Mouse (Mus musculus) cortical plate, adult 2 months (tissue): ENCODE measurements around the gene Irak2. TPM values are rescaled to one million over a fixed set of nuclear protein-coding genes. Genes with fewer than 3 reads are reported as not detected.

Experiments
- H3K27ac ChIP-seq: fragments of 200-500 bp; 2 replicates; pipeline ENCODE4 v1.5.1; 2012; ENCODE audit warnings: low read length, control low read depth, inconsistent platforms; ENCODE audit not compliant: insufficient read depth
- H3K4me1 ChIP-seq: fragments of 200-500 bp; 2 replicates; pipeline ENCODE4 v1.6.1; 2011; ENCODE audit warnings: low read length; ENCODE audit not compliant: control insufficient read depth, insufficient read depth
- H3K4me3 ChIP-seq: fragments of 200-500 bp; 2 replicates; pipeline ENCODE4 v1.5.1; 2011; ENCODE audit warnings: mild to moderate bottlenecking, low read length, control low read depth; ENCODE audit not compliant: insufficient read depth
- CTCF ChIP-seq: fragments of 200-500 bp; IDR thresholded peaks from 2 replicates; pipeline ENCODE4 v1.5.1; 2011; ENCODE audit warnings: mild to moderate bottlenecking, control low read depth, low read length; ENCODE audit not compliant: insufficient read depth; ENCODE audit errors: extremely low read depth
- POLR2A ChIP-seq: fragments of 200-500 bp; IDR thresholded peaks from 2 replicates; pipeline ENCODE4 v1.6.1; 2011; ENCODE audit warnings: mild to moderate bottlenecking, low read length, control low read depth; ENCODE audit not compliant: insufficient read depth; ENCODE audit errors: extremely low read depth
- polyA plus RNA-seq: library from polyadenylated mRNA; depleted of rRNA; stranded (reverse); fragments of >200 nt; gene quantifications from 2 replicates; pipeline ENCODE4 v1.2.3, GENCODE M21; 2012

Irak2 gene
- polyA plus RNA-seq, 1 experiment = 24.7 TPM

- TF ChIP-seq CTCF (no peak), POLR2A (no peak)
- H3K4me1 ChIP-seq = peaks cover 3% of the 10 kb centered on the region; the same call in 1 of the 2 replicates
- H3K27ac ChIP-seq = no peak overlapping the region
- H3K4me3 ChIP-seq = no peak overlapping the region
Observed at GRCm38 (mm10) chr6:113653551-113653950, 15.3 kb downstream of the Irak2 start.

- TF ChIP-seq CTCF (no peak), POLR2A (no peak)
- Histone ChIP-seq H3K4me1 (peaks cover 3% of the 10 kb centered on the region; the same call in 1 of the 2 replicates), H3K4me3 (no peak overlapping the region), H3K27ac (no peak overlapping the region)
Observed at GRCm38 (mm10) chr6:113654102-113654501, 15.8 kb downstream of the Irak2 start.

DNA sequence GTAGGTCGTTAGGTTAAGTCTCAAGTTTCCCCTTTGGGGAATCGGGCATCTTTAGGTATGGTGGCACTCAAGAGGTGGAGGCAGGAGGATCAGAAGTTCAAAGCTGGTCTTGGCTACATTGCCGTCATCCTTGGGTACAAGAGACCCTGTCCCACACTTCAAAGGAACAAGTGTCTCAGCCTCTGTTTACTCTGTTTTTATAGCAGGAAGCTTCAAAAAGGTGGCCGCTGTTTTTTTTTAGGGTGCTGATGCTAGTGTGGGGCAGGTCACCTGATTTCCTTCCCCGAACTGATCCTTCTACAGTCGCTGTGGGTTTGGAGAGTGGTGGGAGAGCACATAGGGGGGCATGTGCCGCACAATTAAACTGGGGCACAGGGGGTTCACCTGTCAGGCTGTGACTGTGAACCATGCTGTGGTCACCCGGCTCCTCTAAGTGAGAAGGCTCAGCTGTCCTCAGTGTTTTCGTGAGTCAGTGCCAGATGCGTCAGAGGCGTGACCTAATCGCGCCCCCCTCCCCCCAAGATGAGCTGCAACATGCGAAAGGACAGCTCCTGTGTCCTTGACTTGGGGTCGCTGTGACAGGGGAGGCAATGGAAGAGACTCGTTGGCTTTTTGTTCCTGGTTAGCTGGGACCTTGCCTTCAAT is 16.6 kb downstream of the Irak2 start:
- H3K4me3 ChIP-seq = no peak overlapping the region
- TF ChIP-seq CTCF = no peak
- TF ChIP-seq POLR2A = no peak
- no peak overlapping the region for H3K27ac ChIP-seq
- peaks cover 5% of the 10 kb centered on the region for H3K4me1 ChIP-seq

DNA sequence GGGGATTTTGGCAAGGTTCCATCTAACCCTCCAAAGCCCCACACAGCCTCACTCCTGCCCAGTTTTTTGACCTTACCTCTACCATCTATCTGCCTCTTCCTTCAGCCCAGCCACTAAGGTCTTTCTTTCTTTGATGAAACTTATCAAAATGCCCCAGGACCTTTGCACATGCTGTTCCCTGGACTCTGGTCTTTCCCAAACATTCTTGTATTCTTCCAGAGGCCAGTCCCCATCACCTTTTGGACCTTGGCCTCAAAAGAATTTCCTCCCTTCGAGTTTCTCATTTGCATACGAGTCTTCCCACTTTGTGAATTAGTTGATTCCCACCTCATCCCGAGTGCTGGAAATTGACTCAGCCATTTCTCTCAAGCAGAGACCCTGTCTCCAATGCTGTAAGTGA is 17.2 kb downstream of the Irak2 start:
- Histone ChIP-seq H3K27ac (no peak overlapping the region), H3K4me1 (peaks cover 6% of the 10 kb centered on the region), H3K4me3 (no peak overlapping the region)
- no peak for TF ChIP-seq POLR2A

DNA sequence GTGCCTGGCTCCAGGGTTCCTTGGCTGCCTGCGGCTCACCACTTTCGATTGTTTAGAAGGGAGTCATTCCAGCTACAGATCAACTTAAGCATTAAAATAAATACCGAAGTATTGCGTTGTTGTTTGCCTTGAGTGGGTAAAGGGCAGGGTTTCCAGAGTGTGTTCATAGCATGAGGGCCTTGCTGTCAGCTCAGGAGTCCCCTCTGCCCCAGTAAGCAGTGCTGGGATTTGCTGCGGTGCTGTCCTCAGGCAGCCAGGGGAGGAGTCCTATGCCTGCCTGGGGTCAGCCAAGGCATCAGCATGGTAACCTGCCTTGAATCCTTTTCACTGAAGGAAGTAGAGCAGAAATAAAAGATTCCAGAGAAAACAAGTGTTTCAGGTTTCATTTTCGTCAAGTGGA is 18.6 kb downstream of the Irak2 start:
- no peak overlapping the region for H3K4me3 ChIP-seq
- TF ChIP-seq POLR2A (no peak), CTCF (no peak)
- H3K4me1 ChIP-seq = peaks cover 6% of the 10 kb centered on the region
- peak overlapping the region; percentile 63; the same call in 1 of the 2 replicates for H3K27ac ChIP-seq

GRCm38 (mm10) chr6:113658226-113658625 is 20.0 kb downstream of the Irak2 start:
- TF ChIP-seq POLR2A (no peak), CTCF (no peak)
- peak overlapping the region; percentile 68; the same call in 1 of the 2 replicates for H3K27ac ChIP-seq

DNA sequence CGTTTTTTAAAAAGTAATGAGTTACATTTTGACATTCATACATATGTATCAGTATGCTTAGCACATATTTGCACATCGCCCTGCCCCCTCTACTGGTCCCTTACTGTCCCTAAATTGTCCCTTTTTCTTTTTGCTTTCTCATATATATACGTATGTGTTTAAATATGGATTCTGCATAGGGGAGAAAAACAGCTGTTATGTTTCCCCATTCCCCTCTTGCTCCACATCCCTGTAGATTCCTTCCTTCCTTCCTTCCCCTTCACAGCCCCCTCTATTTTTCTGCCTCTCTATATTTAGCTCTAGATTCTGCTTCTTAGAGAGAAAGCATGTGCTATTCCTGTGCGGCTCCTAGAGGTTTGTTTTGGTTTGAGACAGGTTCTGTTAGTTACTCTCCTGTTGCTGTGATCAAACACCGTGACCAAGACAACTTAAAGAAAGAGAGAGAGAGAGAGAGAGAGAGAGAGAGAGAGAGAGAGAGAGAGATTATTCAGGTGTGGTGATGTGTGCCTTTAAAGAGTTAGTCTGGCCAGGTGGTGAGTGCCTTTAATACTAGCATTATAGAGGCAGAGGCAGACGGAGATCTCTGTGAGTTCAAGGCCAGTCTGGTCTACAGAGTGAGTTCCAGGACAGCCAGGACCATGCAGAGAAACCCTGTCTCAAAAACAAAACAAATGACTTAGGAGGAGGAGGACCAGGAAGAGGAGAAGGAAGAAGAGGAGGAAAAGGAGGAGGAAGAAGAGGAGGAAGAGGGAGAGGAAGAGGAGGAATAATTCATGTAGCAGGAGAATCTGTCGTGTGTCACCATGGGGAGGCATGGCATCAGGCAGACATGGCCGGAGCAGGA is 21.6 kb downstream of the Irak2 start:
- Histone ChIP-seq H3K27ac (peak overlapping the region; percentile 32; the same call in 1 of the 2 replicates), H3K4me3 (no peak overlapping the region), H3K4me1 (peaks cover 6% of the 10 kb centered on the region)
- no peak for TF ChIP-seq POLR2A
- TF ChIP-seq CTCF = no peak

More at GRCm38 (mm10) chr6:113658226-113658625, 20.0 kb downstream of the Irak2 start:
- H3K4me3 ChIP-seq = no peak overlapping the region
- H3K4me1 ChIP-seq = peaks cover 6% of the 10 kb centered on the region

GRCm38 (mm10) chr6:113660492-113661352 is 22.5 kb downstream of the Irak2 start:
- peaks cover 6% of the 10 kb centered on the region for H3K4me1 ChIP-seq
- no peak overlapping the region for H3K4me3 ChIP-seq
- TF ChIP-seq POLR2A = no peak
- no peak for TF ChIP-seq CTCF
- H3K27ac ChIP-seq = 0 out of 2 replicates have a peak overlapping the region, but pooled peaks have one; percentile 13
